Mouse (Mus musculus): ENCODE data around the gene Ecd.
A peak's percentile ranks its signal among the peaks of the same experiment; 100 is the strongest.

The Ecd gene

DNA sequence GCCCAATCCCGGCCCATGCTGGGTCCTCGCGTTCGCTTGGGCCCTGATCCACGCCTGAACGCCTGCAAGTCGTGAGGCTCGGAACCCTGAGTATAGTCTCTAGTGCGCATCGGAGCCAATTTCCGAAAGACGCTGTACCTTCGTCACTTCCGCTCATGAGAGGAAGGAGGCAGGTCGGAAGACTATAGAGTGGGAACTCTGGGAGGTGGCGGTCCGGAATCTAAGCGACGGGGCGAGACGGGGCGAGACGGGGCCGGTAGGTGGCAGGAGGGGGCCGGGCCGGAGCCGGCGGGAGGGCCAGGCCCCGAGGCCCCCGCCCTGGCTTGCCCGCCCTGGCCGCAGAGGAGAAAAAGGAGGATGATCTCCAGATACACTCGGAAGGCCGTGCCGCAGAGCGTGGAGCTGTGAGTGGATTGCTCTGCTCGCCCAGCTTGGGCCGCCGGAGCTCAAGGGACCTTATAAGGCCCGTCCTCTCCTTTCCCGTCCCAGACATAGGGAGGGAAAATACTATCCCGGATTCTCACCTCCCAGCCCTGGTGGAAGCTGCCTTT lies at the start of gene Ecd, which contains the start of gene Fam149b:
TSS of gene Ecd (minus strand) at position 131 of the 551 bp plus-strand sequence.
TSS of gene Fam149b (plus strand) at position 172 of the 551 bp plus-strand sequence.
- peak; percentile 93 to 96 for DNase-seq

DNA sequence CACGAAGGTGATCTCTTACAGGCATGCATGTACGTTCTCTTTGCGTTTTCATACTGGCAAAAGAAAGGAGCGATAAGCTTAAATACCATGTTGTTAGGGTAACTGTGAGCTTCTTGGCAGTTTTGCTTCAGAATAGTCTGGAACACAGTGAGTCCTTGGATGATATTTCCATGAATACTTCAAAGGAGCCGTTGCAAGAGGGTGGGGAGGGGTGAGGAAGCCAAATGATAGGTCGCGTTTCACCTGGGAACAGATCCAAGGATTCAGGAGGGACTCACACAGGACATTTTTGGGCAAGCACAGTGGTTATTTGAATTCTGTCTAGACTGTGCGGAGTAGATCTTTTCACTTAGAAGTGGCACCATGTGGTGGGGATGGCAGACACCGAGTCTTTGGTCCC lies 49.3 kb upstream of the Ecd start:
- DNase-seq = no peak

DNA sequence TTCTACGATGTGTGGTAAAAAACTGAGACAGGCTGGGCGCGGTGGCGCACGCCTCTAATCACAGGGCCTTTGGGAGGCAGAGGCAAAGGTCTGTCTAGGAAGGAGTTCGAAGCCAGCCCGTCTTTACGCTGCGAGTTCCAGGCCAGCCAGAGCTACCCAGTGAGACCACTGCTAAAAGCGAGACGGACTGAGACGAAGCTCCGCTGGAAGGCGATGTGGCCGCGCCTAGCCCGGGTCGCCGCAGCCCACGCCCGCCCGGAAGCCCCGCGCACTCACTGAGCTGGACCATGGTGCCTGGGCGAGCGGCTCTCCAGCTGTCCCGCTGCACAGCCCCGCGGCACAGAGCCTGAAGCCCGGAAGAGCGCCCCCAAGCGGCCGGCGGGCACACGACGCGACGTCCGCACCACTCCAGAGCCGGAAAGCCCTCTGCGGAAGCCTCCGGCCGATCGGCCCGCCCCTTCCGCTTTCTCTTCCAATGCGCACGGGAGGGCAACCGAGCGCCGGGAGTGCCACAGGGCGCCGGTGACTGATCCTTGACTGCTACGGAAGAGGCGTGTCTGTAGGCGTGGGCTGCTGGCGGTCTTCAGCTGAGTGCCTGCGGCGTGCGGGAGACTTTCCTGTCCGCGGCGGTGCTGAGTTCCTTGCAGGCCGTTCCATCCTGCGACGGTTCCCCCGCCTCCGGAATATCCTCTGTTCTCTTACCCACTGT lies 45.4 kb upstream of the Ecd start, which contains the start of gene Mrps16:
TSS of gene Mrps16 (minus strand) at position 430 of the 709 bp plus-strand sequence.
- DNase-seq = peak; percentile 95 to 99

DNA sequence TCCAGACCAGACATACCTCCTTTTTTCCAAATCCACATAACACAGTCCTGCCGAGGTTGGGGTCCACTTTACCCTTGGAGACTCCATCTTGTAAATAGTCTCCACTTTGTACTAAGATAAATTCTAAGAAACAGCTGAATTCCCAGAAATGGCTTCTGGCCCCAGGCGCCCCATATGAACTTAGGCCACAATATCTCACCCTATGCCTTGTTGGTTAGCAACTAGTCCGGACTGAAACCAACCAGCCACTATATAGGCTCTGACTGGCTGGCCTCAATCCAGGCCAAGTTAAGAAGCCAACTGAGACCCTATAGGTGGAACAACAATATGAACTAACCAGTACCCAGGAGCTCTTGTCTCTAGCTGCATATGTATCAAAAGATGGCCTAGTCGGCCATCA lies 44.4 kb upstream of the Ecd start:
- no peak for DNase-seq

DNA sequence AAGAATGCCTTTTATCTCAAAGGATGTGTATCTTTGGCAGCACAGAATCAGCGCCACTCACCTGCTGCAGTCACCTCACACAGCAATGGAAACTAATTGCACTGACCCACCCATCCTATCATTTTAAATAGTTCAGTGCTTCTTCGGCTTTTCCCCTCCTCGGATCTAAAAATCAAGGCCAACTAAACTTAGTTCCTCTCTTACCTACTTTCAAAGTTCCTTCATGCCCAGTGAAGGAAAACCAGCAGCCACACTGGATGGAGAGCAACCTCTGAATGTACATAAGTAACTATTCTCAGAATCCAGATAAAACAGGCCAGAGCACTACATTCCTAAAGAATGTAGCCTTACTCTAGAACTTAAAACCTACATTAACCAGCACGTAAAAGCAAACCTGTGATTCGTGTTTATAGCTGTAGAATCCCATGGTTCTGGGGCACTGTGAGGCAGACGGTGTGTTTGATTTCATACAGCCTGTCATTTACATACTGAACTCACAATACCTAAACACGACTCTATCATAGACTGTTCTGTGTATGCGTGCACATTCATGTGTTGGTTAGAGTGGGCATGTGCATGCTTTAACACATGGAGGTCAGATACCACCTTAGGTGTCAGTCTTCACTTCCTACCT lies 41.6 kb upstream of the Ecd start:
- no peak for DNase-seq

DNA sequence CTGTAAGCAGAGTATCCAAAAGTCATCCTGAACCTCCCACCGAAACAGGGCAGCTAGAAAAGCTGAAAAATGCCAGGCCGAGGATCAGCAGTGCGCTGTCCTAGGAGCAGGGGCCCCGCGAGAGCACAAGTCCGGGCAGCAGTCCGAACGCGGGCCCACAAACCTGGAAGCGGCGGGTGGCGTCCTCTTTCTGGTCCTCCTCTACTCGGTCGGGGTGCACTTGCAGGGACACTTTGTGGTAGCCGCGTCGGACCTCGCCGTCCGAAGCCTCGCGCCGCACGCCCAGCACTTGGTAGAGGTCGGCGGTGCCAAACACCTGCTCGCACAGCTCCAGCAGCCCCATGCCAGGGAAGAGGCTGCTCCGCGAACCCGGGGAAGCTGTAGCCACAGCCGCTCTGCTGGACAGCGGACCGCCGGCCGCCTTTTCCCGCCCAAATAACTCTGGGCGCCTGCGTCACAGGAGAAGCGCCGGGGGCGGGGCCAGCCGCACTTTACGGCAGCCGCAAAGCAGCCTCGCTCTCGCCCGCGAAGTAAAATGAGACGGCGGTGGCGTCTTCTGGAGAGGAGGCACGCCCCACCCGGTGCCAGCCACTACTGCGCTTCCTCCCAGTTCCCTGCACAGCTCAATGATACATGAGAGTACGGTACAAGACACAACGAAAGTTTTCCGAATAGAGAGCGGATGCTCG lies 40.7 kb upstream of the Ecd start, which contains the start of gene Dnajc9:
TSS of gene Dnajc9 (minus strand) at position 470 of the 689 bp plus-strand sequence.
- DNase-seq = peak; percentile 96 to 97

DNA sequence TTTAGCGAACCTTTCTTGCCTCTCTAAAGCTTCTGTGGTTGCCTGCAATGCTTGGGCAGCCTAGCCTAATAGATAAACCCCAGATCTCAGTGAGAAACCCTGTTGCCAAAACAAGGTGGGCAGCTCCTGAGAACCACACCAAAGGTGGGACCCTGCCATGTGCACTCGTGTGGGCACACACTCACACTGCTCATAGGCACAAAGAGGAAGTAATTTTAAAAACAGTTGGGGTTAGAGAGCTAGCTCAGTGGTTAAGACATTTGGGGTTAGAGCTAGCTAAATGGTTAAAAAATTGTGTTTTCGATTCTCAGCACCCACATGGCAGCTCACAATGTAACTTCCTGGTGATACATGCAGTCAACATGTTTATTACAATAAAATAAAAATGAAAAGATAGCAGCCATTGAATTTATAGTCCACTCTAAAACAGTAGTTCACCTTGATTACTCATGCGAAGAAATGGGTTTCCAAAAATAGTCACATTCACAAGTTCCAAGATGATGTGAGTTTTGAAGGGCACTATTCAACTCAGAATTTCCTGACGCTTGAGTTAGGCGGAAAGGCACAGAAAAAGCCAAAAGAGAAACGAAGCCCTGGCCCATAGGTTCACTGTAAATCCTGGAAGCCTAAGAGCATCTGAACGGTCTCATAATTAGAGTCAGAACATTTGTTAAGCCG lies 32.0 kb upstream of the Ecd start:
- no peak for DNase-seq

DNA sequence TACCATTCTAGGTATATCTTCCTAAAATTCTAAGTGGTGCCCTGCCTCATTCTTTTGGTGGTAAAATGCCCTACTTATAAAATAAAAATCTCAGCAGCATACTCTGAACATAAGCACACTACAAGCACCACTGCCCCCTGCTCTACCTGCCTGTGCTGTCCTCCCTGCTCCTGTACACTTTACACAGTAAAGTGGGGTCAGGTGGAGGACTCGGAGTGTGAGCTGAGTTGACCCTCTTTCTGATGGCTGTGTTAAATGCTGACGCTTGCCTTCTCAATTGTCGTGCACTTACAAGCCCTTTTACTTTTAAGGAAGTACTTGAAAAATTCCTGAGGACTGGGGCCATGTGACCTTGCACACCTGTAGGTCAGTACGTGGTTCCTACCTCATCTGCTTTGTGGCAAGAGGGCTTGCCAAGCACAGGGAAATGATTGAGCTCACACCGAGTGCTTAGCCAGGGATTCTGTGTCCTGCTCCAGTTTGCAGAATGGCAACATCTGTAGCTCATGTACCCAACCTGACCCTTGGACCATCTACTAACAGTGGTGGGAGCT lies 31.2 kb upstream of the Ecd start:
- peak; percentile 12 to 38 for DNase-seq

DNA sequence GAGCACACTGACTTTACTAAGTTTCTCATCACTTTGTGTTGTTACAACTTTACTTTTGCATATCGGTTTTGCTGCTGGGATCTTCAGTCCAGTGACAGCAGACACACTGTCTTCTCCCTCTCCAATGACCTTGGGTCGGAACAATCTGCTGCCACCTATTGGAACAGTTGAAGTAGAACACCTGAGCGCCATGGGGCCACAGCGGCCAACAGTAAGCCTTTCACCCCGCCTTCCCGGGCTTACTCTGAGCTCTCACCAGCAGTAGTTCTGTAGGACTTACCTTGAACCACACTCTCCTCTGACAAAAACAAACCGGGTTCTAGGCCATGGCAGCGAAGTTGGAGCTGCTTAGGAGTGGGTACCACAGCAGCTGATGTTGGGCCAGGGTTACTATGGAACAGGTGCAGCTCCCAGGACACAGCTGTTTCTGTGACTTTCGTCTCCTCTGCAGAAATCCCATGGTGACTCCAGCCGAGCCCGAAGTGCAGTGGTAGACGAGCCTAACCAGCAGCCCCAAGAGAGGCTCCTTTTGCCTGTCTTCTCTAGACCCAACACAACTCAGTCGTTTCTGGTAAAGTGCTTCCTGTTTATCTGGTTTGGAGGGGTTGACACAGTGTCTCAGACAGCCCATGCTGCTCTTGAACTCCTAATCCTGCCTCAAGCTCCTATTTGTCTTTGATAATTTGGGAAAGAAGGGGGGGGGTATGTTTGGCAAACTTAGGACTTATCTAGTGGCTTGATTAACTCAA lies 30.6 kb upstream of the Ecd start:
- peak; percentile 50 to 65 for DNase-seq

DNA sequence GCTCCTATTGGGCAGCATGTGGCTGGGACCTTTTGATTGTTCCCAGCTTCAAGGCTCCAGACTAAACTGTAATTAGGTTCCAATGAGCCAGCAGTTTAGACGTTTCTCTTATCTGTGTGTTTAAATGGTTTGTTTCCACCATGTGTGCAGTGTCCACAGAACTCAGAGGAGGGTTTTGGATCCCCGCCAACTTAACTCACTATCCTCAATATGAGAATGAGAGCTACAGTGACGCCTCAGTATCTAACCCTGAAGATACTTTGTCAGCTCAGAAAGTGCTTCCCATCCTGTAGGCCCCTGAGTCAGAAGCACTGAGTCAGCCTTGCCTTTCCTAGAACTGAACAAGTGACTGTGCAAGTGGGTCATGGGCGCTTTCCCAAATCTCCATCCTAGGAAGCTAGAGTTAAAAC lies 29.2 kb upstream of the Ecd start:
- no peak for DNase-seq

DNA sequence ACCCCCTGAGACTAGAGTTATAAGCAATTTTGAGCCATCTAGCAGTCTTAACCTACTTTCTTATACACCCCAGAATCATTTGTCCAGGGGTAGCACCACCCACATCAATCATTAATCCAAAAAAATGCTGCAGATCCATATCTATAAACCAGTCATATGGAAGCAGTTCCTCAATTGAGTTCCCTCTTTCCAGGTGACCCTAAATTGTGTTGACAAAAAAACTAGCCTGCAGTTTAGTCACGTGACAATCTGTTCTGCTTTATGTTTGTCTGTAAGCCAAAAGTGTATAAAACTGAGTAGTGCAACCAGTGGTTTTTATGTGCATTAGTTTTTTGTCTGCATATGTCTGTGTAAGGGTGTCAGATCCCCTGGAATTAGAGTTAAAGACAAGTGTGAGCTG lies 23.9 kb upstream of the Ecd start:
- DNase-seq = no peak

DNA sequence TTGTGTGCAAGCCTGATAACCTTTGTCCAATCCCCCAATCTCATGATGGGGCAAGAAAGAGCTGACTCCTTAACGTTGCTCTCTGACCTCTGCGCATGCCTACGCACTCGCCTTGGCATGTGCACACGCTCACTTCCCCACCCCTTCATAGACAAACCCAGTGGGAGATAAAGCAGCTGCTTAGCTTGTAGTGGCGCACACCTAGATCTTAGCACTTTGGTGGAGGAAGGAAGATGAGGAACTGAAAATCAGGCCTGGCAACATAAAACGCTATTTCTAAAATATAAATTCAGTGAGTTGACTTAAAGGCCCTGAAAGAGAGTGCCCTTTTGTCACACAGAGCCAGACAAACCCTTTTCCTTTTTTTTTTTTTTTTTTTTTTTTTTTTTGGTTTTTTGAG lies 22.9 kb upstream of the Ecd start:
- DNase-seq = no peak

DNA sequence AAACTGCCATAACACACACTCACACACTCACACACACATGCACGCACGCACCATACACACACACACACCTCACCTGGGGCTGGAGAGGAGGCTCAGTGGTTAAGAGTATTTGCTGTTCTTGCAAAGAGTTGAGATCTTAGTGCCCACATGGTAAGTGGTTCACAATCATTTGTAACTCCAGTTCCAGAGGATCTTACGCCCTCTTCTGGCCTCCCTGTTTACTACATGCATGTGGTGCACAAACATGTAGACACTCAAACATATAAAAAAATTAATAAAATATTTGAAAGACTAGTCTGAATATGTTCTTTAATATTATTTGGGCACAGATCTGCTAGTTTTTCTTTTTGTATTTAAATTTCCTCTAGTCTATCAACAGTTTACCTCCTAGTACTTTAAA lies 20.4 kb upstream of the Ecd start:
- no peak for DNase-seq

DNA sequence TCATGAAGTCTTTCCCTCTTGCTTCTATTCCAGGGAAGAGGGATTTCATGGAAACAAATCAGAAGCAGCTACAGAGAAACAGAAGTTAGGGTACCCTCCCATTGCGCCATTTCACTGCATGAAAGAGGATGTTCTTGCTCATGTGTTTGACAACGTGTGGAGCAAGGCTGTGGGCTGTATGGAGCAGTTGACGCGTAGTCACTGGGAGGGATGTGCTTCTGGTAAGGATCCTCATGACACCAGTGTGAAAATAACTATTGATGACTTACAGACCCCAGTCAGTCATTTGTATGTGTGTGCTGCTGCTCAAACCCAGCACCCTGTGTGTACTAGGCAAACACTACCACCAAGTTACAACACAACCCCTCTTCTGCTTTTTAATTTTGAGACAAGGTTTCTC lies 15.3 kb upstream of the Ecd start:
- no peak for DNase-seq

DNA sequence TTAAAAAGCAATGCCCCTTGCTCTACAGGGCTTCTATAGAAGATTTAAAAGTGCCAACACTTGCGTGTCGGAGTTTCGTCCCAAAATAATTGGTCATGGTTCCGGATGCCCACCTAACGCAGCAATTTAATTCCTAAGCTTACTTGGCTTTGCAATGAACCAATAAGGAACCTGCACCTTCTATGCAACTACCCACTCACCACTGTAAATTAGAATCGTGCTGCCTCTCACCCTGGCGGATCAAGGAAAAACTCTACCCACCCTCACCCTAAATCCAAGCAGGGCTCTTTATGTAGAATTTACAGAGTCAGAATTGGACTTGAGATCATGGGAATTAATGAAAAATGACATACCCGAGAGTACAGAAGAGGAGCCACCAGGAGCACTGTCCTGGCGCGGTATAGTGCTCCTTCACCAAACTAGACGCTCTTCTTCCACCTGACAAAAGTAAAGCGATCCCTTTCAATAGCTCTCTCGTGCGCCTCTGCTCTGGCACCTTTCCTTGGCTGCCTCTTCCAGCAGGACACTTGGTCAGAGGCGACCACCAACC lies 405 bp downstream of the Ecd start:
- no peak for DNase-seq

DNA sequence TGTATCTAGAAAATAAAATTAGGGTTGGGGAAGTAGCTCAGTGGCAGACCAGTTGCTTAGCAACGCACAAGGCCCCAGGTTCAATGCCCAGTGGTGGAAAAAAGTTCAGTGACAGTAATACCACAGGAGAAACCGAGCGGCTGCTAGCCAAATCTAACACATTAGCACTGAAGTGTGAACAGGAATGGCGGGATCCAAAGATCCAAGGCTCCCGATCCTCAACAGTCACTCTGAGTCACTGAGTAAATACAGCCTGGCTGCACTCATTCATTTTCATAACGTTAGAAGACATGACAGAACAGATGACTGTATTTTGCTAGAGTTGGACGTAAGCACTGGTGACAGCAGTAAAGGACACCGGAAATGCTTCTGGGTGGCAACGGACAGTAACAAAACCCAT lies 2.0 kb downstream of the Ecd start:
- DNase-seq = no peak

DNA sequence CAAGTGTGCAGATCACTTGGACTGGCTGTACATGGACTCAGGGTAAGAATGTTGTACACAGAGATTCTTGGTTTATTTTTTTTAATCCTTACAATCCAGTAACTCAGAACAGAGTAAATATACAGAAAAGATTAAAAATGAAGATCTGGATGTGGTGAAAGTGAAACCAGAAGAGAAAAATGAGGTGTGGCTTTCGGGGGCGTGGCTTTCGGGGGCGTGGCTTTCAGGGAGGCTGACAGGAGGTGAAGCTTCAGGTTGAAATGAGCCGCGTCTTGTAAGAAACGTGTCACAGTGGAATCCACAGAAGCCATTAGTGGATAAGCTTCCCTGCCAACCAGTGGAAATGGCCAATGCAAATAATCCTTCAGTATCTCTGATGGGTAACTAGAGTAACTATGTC lies 7.1 kb downstream of the Ecd start:
- no peak for DNase-seq

DNA sequence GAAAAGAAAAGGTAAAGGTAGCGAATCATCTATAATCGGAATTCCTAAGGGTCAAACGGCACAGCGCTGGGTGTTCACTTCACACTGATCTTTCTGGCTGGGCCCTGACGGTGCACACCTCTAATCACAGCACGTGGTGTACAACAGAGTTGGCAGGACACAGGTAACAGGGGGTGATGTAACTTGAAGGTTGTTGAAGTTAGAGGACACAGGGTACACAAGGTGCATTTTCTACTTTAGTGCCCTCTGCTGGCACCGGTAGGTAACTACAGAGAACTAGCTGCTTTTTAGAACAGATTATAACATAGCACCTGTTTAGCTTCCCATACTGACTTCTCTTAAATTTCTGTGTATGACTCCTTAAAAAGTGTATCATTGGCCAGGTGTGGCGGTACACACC lies 7.8 kb downstream of the Ecd start:
- peak in 1 of 2 experiments; percentile 21 for DNase-seq

DNA sequence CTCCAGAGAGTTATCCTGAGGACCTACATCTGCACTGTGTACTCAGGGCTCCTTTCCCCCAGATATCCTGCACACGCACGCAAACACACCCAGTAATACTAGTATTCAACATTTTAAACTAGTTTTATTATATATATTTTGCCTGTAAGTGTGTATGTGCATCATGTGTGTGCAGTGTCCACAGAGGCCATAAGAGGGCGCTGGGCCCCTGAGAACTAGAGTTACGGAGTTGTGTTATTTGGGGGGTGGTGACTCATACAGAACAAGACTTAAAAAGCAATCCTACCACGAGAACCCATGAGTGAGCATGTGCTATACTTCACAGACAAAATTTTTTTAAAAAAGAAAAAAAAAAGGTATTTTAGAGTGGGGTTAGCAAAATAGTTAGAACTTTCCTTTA lies 8.5 kb downstream of the Ecd start:
- no peak for DNase-seq

DNA sequence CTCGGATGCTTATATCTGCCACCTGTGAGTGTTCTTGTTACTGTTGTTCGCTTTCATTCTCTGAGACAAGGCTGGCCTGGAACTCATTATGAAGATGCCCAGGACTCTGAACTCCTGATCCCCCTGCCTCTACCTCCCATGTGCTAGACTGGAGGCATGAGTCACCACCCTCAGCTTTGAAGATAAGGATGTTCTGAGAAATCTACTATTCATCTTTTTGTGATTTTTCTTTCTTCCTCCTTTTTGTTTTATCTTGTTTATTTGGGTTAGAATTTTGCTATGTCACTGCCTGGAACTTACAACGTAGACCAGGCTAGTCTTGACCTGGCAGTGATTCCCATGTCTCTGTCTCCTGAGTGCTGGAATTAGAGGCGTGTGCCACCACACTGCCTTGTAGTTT lies 16.6 kb downstream of the Ecd start:
- no peak for DNase-seq

DNA sequence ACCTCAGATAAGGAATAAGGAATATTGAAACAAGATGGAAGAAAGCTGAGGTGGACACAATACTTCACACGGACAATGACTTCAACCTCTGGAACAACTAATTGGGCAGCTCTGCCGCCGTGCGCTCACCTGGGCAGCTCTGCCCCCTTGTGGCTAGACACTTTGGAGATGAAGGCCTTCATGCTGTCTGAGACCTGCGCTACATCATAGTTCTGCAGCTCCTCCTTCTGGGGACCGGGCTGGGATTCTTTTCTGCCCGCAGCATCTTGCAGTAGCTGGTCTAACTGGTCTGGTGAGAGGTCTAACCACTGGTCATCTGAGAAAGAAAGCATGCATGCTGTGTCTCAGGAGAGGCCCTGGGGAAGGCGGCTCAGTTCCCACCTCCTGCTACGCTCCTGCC lies 19.4 kb downstream of the Ecd start:
- peak; percentile 32 to 34 for DNase-seq

DNA sequence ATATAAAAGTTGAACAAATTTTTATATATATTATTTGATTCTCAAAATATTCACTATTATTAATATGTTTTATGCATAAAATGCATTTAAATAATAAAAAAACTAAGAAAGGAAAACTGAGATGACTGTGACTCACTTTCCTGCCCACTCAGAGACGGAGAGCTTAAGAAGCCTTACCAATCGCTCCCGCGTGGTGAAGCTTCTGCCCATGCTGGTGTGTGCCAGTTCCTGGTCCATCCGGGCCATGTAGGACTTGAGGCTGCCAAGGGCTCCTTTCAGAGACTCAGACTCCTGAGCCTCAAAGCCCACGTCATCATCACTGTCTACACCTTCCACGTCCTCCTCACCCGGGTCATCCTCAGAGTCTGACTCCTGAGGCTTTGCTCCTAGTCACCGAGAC lies 23.7 kb downstream of the Ecd start:
- no peak for DNase-seq

Measured in lung, postnatal 4 days (tissue).